Comparison of ENCODE assay signal across 8 mouse cellular contexts in genomic region chr12:16897225-16897624, GRCm38 (mm10). TPM values are rescaled to one million over a fixed set of nuclear protein-coding genes. Genes with fewer than 3 reads are reported as not detected.
DNase-seq lines count a peak whose midpoint lies in the region; ATAC-seq lines count a peak whose summit lies in the region.

No protein-coding gene starts in this region.

- no peaks in the 10 kb centered on the region for H3K27me3 ChIP-seq in heart, embryonic 15.5 days
- H3K27me3 ChIP-seq in forebrain, embryonic 13.5 days, result no peaks in the 10 kb centered on the region
- no peaks in the 10 kb centered on the region for H3K27me3 ChIP-seq in midbrain, embryonic 10.5 days (ENCODE audit: low read depth, poor library complexity, severe bottlenecking)

- peak overlapping the region; percentile 88 for H3K4me2 ChIP-seq in heart, embryonic 15.5 days
- peak overlapping the region; percentile 72 for H3K4me2 ChIP-seq in forebrain, embryonic 13.5 days

- ATAC-seq in heart, embryonic 15.5 days (replicated peaks; ENCODE audit: insufficient number of reproducible peaks, insufficient read depth, low FRiP score, low read depth), result no peak
- no peak for ATAC-seq in forebrain, embryonic 13.5 days

- peaks cover 34% of the 10 kb centered on the region for H3K4me1 ChIP-seq in heart, embryonic 15.5 days (replicated peaks)
- H3K4me1 ChIP-seq in forebrain, embryonic 13.5 days, result peaks cover 37% of the 10 kb centered on the region
- peaks cover 43% of the 10 kb centered on the region for H3K4me1 ChIP-seq in midbrain, embryonic 10.5 days

- DNase-seq in heart, adult 8-10 months (ENCODE audit: low spot score), result no peak
- peak; percentile 61 for DNase-seq in R1 (ENCODE audit: low read depth, low spot score)
- DNase-seq in midbrain, embryonic 10.5 days (ENCODE audit: low spot score), result no peak
- DNase-seq in adrenal gland, adult (ENCODE audit: inconsistent age in 2 of 2, low spot score in 1 of 2), result no peak
- no peak for DNase-seq in spleen, postnatal 36 days (ENCODE audit: low spot score in 2 of 2)
- DNase-seq in left cerebral cortex, adult 9 months (ENCODE audit: low spot score in 2 of 2), result no peak

- H3K27ac ChIP-seq in heart, embryonic 15.5 days, result peak overlapping the region; percentile 47; the same call in 1 of the 2 replicates
- no peak overlapping the region for H3K27ac ChIP-seq in forebrain, embryonic 13.5 days
- no peak overlapping the region for H3K27ac ChIP-seq in midbrain, embryonic 10.5 days (replicated peaks)

- H3K9me3 ChIP-seq in heart, embryonic 15.5 days (replicated peaks), result no peaks in the 10 kb centered on the region
- no peaks in the 10 kb centered on the region for H3K9me3 ChIP-seq in forebrain, embryonic 13.5 days (replicated peaks)
- H3K9me3 ChIP-seq in midbrain, embryonic 10.5 days (replicated peaks), result no peaks in the 10 kb centered on the region

- H3K36me3 ChIP-seq in heart, embryonic 15.5 days, result no peaks in the 10 kb centered on the region
- no peaks in the 10 kb centered on the region for H3K36me3 ChIP-seq in forebrain, embryonic 13.5 days (ENCODE audit: poor library complexity, severe bottlenecking)
- H3K36me3 ChIP-seq in midbrain, embryonic 10.5 days, result no peaks in the 10 kb centered on the region

- peak overlapping the region; percentile 82 for H3K4me3 ChIP-seq in heart, embryonic 15.5 days
- no peak overlapping the region for H3K4me3 ChIP-seq in forebrain, embryonic 13.5 days
- peak overlapping the region; percentile 98; the same call in 1 of the 2 replicates for H3K4me3 ChIP-seq in midbrain, embryonic 10.5 days

- H3K9ac ChIP-seq in heart, embryonic 15.5 days, result no peak overlapping the region
- H3K9ac ChIP-seq in forebrain, embryonic 13.5 days, result no peak overlapping the region

- WGBS in heart, embryonic 15.5 days, result 50% methylated on average over 2 of the region's 2 CpGs
- 71% methylated on average over 2 of the region's 2 CpGs for WGBS in forebrain, embryonic 13.5 days
- WGBS in midbrain, embryonic 10.5 days, result 78% methylated on average over 2 of the region's 2 CpGs

RNA-seq across cellular contexts. Expression of gene Rock2, which starts 2.5 kb away (rescaled TPM):
- 21.0 and 22.4 TPM in 2 replicates for polyA plus RNA-seq in heart, embryonic 15.5 days (2015; fragmentation: Nextera tagmentation; extraction: Ambion mirVana)
- total RNA-seq in heart, adult 8-10 months (2022), result 10 to 100 TPM; 71.9 to 88.8 (median 84.0) TPM
- 12.5 and 13.5 TPM in 2 replicates for polyA plus RNA-seq in forebrain, embryonic 13.5 days (2015; fragmentation: Nextera tagmentation; extraction: Ambion mirVana)
- 11.4 TPM in 2 replicates for polyA plus RNA-seq in midbrain, embryonic 10.5 days (2016; fragmentation: Nextera tagmentation; extraction: Ambion mirVana)
